Mouse (Mus musculus): ENCODE results near the gene Ano2.

Gene Ano2

DNA sequence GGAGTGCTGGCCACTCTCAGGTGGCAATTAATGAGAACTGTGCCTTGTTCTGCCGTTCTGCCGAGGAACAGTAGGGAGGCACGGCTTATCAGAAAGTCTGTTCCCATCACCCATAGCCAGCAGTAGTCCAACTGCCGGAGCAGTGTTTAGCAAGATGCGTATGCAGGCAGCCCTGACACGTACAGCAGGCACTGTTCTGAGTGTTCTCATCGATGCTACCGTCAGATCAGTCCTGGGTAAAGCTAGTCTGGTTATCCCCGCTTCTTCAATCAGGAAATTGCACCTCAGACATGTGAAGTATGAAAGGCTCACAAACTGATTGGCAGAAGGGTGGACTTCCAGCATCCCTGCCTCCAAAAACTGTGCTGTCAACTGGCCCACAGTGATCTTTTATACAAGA is 224.2 kb downstream of the Ano2 start:
- no peak for DNase-seq (ENCODE audit: low spot score)

DNA sequence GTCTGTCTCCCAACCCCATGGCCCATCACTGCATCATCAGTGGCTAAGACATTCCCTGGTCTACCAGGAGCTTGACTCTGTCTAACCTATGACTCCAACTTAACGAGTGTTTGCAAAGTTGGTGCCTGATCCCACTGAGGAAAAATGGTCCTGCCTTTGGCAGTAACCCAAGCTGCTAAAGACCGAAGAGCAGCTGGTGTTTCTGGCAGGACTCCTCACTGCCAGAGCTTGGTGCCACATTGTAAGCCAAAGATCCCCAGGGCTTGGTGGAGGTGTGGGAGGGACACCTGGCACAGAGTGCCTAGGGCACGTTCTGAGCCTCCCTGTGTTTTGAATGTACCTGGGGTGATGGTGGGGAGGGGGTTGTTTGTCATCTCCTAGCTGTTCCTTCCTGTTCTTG is 232.5 kb downstream of the Ano2 start:
- no peak for DNase-seq (ENCODE audit: low spot score)

DNA sequence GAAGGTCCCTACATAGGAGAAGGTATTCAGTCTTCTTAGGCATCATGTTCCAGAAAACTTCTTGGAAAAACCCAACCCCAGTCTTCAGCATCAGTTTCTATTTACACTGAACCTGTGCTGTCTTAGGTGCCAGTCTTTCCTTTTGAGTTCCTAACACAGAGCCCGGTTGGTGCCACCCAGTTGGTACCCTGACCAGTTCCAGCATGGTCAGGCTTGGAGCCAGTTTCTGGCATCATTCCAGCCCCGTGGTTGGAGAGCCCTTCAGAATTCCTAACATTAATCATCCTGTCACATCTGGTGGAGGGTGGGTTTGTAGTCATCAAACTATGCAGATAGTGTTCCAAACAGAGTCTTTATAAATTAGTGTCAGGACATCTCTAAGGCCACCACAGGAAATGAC is 234.8 kb downstream of the Ano2 start:
- DNase-seq (ENCODE audit: low spot score), result no peak

DNA sequence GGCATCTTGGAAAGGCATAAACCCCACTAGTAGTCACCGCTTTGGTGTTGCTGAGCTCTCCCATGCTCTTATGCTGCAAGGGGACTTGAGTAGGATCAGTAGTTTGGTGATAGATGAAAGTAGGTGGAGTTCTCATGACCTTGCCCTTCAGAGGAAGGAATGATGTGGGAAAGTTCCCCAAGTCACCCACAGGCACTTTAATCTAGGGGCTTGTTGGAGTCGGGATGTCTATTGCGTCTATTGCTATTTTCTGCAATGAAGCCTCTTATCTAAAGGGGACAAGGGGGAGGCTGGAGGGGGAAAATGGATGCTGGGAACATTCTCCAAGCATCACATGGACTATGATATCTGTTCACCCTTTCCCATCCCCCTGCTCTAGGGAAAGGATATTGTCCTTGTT is 235.6 kb downstream of the Ano2 start:
- no peak for DNase-seq (ENCODE audit: low spot score)

DNA sequence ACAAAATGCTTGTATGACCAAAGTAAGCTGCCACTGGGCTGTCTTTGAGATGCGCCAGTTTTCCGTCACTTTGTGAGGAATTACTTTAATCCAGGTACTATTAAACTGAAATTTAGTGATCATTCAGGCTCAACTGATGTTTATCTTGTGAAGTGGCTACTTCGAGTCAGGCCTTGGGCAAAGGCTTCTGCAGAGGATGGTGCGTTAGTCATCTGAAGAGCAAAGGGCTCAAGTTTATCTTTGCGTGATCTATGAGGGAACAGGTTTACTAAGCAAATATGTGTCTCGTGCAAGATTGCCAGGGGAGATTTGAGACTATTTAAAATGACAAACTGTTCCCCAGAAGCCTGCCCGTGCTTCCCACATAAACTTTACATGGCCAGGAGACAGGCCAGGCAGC is 241.7 kb downstream of the Ano2 start:
- DNase-seq (ENCODE audit: low spot score), result no peak

DNA sequence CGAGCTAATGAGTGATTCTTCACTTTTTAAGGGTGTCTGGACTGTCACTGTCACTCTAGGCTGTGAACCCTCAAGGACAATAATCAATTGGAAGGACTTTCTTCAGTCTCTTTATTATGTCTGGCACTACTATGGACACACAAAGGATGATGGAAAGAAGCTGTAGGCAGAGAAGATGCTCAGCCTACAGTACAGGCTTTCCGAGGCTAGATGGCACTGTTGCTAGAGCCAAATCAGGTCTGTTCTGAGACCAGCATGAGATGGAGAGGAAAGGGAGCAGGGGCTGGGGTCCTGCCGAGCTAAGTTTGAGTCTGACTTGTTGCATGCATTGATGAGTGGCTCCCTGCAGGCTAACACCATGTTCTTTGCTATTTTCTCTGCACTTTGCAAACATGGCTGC is 264.7 kb downstream of the Ano2 start:
- no peak for DNase-seq (ENCODE audit: low spot score)

DNA sequence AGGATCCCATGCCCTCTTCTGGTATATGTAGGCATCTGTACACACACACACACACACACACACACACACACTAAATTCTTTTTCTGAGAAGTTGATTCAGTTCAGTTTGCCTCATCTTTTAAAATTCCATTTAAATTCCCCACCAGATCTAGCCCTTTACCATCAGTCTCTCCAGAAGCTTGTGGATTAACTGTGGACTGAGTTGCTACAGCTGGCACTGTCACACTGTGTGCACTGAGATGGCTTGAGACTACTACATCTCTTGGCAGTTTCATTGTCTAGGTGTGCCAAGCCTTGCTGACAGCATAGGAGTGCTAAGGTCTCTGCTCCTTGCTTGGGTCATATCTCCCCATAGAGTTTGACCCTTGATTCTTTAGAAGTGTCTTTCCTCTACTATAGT is 283.3 kb downstream of the Ano2 start:
- no peak for DNase-seq (ENCODE audit: low spot score)

DNA sequence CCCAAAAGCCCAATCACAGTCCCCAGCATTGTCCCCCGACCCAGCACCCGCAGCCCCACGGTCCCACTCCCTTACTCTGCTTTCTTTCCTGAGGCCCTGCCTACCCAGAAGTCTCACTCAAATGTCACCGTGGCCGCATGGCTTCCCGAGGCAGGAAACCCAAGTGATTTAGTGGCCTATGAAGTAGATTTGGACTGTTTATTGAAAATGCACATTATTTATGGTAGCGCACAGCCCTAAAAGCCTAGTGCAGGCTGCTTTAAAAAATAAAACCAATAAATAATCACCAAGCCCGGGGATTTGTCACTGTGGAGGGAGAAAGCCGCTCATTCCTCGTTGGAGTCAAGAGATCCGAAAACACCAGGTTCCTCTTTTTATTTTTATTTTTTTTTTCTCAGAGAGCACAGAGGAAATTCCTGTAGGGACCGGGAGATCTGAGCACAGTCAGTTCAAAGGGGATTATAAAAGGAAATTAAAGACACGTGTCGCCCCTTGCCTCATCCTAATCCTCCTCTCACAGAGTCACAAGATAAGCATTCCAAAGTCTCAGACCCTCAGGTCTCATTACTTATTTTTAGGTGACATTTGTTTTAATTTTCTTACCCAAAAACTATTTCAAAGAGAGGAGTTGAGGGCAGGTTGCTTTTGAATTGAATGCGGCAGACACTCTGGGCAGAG is 285.7 kb downstream of the Ano2 start:
- no peak for DNase-seq (ENCODE audit: low spot score)

DNA sequence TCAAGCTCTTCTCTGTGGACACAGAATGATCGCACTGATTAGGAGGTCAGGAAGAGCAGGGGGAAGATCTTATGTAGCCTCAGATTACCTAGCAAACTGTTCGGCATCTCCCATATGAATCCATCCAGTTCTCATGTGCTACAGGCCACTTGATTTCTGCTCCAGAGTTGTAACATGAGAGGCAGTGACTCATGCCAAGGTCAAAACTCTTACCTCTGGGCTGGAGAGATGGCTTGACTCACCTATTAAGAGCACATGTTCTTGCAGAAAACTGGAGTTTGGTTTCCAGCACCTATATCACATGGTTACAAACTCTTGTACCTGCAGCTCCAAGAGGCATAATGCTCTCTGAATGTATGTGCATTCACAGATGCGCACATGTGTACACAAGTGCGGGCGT is 289.4 kb downstream of the Ano2 start:
- no peak for DNase-seq (ENCODE audit: low spot score)

DNA sequence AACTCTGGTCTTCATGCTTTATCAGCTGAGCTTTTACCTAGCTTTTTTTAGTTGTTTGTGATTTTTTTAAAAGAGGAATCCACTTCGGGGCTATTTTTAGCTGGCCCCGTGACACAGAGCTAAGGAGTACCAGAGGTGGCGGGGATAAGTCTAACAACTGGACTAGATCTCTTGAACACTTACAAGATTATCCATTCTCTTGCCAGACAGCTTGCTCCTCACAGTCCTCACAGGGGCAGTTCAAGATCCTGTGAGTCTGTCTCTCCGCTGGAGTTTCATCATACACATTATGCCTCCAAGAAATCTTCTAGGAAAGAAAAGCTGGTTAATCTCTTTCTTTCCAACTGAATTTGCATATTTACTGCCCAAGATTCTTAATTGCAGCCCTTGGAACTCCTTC is 293.8 kb downstream of the Ano2 start:
- DNase-seq (ENCODE audit: low spot score), result no peak

DNA sequence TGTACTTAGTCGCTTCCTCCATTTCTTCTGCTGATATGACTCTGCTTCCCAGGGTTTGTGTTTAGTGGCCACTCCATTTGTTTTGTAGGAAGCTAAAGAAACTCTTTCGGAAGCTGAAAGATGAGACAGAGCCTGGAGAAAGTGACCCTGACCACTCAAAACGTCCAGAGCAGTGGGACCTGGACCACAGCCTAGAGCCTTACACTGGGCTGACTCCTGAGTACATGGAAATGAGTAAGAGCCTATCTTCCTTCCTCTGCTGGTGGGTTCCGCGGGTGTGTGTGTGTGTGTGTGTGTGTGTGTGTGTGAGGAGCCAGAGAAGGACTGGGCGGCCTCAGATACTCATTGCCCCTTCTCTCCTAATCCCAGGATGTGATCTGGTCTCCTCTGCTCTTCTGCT is 302.5 kb downstream of the Ano2 start:
- no peak for DNase-seq (ENCODE audit: low spot score)

DNA sequence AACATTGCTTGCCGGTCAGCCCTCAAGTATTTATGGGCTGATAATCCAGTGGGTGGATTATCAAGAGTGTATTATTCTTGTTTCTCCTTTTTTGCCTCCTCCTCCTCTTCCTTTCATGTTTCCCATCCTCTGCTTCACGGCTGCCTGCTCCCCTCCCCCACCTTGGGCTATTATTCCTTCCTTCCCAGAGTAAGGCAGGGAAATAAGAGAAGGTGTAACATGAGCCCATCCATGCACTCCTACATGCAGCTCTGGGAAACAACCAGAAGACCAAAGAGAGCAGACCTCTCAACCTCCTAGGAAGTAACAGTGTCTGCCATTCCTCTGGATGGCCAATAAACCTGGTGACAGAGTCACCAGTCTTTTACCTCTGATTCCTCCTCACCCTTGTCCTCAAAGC is 311.6 kb downstream of the Ano2 start:
- DNase-seq (ENCODE audit: low spot score), result no peak

DNA sequence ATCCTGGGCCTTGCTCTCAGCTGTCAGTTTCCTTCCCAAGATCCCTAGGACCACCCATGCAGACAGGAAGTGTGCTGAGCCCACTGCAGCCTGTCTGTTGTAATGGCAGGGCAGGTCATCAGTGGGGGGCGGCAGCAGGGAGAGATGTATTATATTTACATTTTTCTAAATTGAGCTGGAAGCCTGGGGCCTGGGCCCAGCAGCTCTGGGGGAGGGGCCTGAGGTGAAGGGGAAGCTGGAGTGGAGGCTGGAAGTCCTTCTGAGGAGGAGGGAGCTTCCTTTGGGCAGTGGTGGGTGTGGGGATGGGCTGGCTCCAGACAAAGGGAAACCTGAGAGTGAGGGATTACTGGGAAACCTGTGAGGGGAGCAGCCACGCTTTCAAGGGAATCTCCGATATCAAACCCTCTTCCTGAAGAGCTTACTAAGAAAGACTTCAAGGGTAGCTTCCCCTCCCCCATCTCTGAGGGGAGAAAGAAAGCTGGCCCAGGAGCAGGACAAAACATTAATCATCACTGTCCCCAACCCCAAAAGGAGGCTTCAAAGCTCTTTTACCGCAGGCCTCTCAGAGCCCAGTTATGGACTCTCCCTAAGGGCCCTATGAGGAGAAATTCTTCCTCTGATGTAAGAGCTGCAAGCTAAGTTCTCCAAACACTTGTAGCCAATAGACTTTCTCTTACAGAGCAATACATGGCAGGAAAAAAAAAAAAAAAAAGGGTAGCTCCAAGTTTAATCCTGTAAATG is 313.0 kb downstream of the Ano2 start:
- DNase-seq (ENCODE audit: low spot score), result no peak

DNA sequence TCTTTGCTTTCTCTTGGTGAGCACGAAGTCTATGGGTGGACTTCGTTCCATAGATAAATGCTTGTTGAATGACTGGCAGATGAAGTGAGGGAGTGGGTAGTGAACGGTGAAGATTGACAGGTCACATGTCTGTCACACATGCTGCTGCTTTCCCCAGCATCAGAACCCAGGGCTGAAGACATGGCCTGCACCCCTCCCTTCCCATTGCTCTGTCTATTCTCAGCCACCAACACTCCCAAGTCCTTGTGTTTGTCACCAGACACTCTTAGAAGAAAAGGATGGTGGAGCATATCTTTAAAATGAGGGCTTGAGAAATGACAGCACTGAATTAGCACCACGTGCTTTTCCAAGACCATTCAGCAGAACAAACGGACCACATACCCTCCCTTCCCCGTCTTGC is 316.4 kb downstream of the Ano2 start:
- no peak for DNase-seq (ENCODE audit: low spot score)

DNA sequence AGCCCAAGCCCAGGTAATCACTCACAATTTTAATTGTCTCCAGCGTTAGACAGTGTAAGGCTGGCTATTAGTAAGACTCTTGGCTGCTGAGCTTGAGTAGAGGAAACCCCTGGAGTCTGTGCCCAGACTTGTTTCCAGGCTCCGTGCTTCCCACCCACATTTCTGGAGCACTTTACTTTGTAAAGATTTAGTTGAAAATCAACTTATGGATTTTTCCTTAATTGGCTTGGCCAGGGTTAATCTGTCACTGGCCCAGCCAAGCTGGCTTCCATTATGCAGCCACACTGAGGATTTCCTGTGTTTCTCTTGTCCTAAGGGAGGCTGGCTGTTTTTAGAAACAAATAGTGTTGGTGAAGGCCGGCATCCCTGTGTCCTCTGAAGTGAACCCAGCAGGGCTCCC is 318.9 kb downstream of the Ano2 start:
- DNase-seq (ENCODE audit: low spot score), result no peak

DNA sequence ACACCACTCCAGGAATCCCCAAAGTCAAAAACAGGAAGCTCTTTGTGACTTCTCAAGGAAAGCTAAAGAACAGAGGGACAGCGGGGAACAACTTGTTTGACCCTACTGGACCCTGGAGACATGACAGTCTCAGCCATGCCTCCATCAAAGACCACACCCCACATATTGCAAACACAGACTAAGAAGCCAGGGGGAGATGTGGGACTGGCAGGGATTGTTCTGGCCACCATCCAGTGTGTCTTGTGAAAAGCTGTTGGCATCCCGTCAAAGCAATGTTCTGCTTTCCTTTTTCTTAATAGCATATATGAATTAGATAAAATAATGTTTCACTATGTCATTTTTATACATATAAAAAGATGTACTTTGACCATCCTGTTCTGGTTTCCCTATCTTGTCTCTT is 326.8 kb downstream of the Ano2 start:
- no peak for DNase-seq (ENCODE audit: low spot score)

DNA sequence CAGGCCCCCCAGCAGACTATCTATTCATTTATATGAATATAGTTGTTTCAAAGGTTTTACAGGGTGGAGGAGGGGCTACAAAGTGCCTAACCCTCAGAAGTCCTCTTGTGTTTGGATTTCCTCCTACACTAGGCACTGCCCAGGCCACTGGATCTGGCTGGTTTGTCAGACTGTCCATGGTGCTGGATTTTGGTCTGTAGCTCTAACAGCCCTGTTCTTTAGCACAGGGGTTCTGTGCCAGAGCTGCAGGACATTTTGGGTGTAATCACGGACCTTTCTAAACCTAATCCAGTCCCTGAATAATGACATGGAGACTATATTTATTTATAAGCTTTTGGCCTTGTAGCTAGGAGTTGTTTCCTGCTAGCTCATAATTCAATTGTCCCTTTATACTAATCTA is 328.2 kb downstream of the Ano2 start:
- no peak for DNase-seq (ENCODE audit: low spot score)

DNA sequence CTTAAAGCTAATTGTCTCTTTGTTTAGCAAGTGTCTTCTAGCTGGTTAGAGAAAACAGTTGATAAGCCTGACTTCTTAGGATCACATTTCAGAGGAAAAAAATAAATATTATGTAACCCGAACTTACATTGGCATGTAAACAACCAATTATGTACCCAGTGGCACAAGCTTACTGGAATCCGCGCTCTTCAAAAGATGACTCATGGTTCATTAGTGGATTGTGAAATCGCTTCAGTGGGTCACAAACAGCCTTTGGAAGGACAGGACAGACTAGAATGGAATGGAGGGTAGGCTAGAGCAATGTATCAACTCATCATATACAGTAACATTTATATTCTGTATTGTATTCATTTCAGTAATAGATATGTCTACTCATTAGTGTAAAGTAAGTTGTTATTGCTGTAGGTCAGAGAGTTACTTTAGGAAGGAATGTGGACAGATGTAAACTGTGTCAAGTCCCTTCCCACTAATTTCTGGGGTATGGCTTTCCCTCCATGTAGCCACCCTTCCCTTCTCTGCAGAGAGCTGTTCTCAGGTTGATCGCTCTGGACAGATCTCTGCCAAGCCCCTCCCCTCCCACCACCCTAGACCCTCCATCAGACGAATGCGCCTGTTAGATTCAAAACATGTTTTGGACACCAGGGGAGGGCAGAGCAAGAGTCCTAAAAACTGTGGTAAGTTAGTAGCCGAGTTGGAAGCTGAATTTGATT is 343.6 kb downstream of the Ano2 start:
- DNase-seq (ENCODE audit: low spot score), result no peak

DNA sequence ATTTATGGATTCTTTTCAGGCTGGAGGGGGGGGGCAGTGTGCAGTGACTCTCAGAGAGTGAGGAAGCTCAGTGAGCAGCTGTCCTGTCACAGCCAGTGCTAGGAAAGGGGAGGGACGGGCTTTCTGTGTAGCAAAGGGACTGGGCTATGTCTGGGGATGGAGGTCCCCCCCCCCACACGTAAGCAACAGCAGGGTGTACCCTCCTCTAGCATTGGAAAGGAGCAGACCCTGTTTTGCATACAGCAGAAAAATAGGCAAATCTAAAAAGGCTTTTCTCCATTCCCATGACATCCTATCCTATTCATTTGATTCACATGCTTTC is 344.1 kb downstream of the Ano2 start:
- DNase-seq (ENCODE audit: low spot score), result no peak

DNA sequence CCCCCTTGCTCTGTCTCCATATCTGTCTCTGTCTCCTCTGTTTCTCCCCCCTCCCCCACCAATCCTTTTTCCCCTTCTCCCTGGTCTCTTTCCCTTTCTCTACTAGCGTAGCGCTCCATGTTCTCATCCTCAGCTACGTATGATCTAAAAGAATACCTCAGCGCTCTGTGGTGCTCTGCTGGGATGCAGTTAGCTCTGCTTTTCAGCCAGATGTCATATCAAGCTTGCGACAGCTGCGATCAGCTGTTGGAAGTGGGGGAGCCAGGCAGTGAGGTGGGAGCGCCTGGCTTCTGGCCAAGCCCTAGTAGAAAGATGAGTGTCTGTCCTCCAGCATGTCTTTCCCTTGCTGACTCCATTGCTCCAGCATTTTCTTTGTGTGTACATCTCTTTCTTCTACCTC is 344.5 kb downstream of the Ano2 start:
- no peak for DNase-seq (ENCODE audit: low spot score)

DNA sequence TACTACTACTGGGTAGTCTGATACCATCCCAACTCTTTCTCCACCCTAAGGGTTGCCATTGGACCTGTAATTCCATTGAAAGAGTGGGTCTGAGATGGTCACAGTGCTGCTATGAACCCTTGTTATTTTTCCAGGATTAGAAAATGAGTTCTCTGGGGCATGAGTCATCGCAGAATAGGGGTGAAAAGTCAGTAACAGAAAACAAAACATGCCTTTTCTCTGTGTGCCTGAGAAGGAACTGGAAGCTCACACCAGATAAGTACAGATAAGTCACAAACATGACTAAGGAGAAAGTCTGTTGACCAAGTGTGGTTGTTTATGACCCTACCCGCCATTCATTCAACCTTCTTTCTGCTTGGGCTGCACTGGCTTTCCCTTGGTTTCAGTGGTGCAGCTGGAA is 345.4 kb downstream of the Ano2 start:
- no peak for DNase-seq (ENCODE audit: low spot score)

DNA sequence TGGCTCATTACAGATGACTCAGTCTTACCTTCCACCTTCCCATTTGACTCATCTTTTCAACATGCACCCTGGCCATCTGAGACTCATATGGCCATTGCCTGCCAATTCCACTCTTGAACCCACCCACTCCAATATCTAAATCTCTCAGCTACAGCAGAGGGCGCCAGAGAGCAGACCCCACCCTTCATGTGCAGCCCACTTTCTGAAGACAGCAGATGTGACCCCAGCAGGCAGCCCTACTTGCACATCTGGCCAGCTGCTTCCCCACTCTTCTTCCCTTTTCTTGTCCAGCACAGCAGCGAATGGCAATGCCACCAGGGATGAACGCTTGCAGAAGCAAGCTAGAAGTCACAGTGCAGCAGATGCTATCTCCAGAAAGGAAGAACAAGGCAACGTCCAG is 355.7 kb downstream of the Ano2 start:
- no peak for DNase-seq (ENCODE audit: low spot score)

DNA sequence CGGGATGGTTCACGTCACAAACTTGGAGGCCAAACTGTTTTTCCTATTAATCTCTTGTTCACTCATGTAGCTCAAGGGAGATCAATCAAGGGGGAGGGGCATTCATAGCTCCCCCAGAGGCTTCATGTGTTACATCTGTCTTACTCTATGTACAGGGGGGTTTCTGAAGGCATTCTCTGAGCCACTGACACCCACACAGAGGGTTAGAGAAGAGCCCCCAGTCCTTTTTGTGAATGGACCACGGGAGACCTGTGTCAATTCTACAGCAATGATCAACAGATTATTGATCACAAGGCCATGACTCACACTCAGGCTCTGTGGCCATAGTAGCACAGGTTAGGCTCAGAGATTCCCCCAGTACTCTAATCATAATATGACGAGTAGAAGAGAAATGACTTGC is 358.0 kb downstream of the Ano2 start:
- DNase-seq (ENCODE audit: low spot score), result no peak

DNA sequence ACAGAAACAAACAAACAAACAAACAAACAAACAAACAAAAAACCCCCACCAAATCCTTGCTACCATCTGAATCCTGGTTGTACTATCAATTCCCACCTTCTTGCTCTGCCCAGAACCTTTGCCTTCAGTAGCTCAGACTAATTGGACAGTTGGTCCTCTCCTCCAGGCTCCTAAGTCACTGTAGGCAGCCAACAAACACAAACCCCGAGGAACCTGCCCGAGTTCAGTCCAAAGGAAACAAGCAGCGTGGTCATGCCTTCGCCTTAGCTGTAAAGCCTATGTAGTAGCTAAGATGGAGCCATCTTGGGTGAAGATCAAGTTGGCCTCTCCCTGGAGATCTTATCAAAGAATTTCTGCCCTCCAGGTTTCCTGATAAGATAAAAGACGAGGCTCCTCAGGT is 362.9 kb downstream of the Ano2 start:
- DNase-seq (ENCODE audit: low spot score), result no peak
